Mouse (Mus musculus) CH12.LX (cell line): ENCODE measurements around the gene Dmrtc1a.
"Not testable (repeated sequence)": the region's sequence is repeated elsewhere in the genome, so short reads cannot be mapped to it uniquely, and the experiment has no call there.

Experiments
- CTCF ChIP-seq, 2 experiments: IDR thresholded peaks in 1 of 2; conservative IDR thresholded peaks in 1 of 2; 2 replicates each; pipeline ENCODE4 v1.5.1; 2011 to 2012; ENCODE audit warnings: low read depth in 2 of 2, low read length in 2 of 2, improper control_type of control experiment in 1 of 2, inconsistent platforms in 1 of 2, mild to moderate bottlenecking in 1 of 2, moderate library complexity in 1 of 2
- E2F4 ChIP-seq: IDR thresholded peaks from 2 replicates; pipeline ENCODE4 v1.6.1; 2011; ENCODE audit warnings: low read depth, low read length, improper control_type of control experiment; ENCODE audit not compliant: insufficient replicate concordance
- GABPA ChIP-seq: IDR thresholded peaks from 2 replicates; pipeline ENCODE4 v1.6.1; 2012; ENCODE audit warnings: low read depth, low read length, improper control_type of control experiment, inconsistent platforms; ENCODE audit not compliant: insufficient replicate concordance
- HCFC1 ChIP-seq: IDR thresholded peaks from 2 replicates; pipeline ENCODE4 v1.6.1; 2012; ENCODE audit warnings: low read depth, mild to moderate bottlenecking, inconsistent platforms, low read length, improper control_type of control experiment
- MAZ ChIP-seq: IDR thresholded peaks from 2 replicates; pipeline ENCODE4 v1.6.1; 2012; ENCODE audit warnings: low read depth, mild to moderate bottlenecking, inconsistent platforms, low read length, improper control_type of control experiment, moderate library complexity
- NELFE ChIP-seq: IDR thresholded peaks from 2 replicates; pipeline ENCODE4 v1.6.1; 2011; ENCODE audit warnings: low read depth, low read length, improper control_type of control experiment
- NRF1 ChIP-seq: IDR thresholded peaks from 2 replicates; pipeline ENCODE4 v1.6.1; 2014; ENCODE audit warnings: low read depth, mild to moderate bottlenecking, inconsistent platforms, low read length, improper control_type of control experiment, moderate library complexity
- POLR2A ChIP-seq: IDR thresholded peaks from 2 replicates; pipeline ENCODE4 v1.6.1; 2011; ENCODE audit warnings: low read depth, mild to moderate bottlenecking, improper control_type of control experiment, low read length
- SIN3A ChIP-seq: IDR thresholded peaks from 2 replicates; pipeline ENCODE4 v1.6.1; 2012; ENCODE audit warnings: low read length, improper control_type of control experiment, inconsistent platforms
- TBP ChIP-seq: conservative IDR thresholded peaks from 2 replicates; pipeline ENCODE4 v1.6.1; 2011; ENCODE audit warnings: low read depth, low read length, improper control_type of control experiment
- TCF12 ChIP-seq: IDR thresholded peaks from 2 replicates; pipeline ENCODE4 v1.6.1; 2014; ENCODE audit warnings: low read depth, mild to moderate bottlenecking, inconsistent platforms, low read length, improper control_type of control experiment
- ZC3H11A ChIP-seq: IDR thresholded peaks from 2 replicates; pipeline ENCODE4 v1.6.1; 2012; ENCODE audit warnings: low read depth, mild to moderate bottlenecking, inconsistent platforms, low read length, improper control_type of control experiment

DNA sequence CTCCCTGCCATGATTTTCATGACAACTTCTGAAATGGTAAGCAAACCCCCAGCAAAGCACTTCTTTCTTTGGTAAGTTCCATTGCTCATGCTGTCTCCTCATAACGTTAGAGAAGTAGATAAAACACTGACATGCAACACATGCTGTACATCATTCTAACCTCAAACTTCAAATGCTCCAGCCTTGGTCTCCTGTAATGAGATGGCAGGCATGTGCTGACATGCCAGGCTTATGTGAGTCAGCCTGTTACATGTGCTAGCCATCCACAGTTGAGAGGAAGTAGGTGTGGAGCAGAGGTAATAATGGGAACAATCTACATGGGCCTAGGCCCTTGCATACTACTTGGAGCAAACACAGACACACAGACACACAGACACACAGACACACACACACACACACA is 6.3 kb upstream of the Dmrtc1a start:
- TF ChIP-seq HCFC1; CTCF (conservative IDR thresholded peaks at IDR 0.05 in 1 of 2, IDR thresholded peaks at IDR 0.05 in 1 of 2; ENCODE audit: low read depth in 2 of 2, low read length in 2 of 2); POLR2A; NELFE; ZC3H11A; SIN3A; E2F4; GABPA; NRF1; MAZ; TBP; TCF12: not testable (repeated sequence)
